Mouse (Mus musculus) lung, embryonic 15.5 days (tissue): ENCODE measurements around the gene Rad51d. TPM values are rescaled to one million over a fixed set of nuclear protein-coding genes. Genes with fewer than 3 reads are reported as not detected.
"Not testable (repeated sequence)": the region's sequence is repeated elsewhere in the genome, so short reads cannot be mapped to it uniquely, and the experiment has no call there.

Experiments used
- ATAC-seq: fragments of 200-750 bp; cut with Nextera tagmentation; 2 replicates; pipeline ENCODE4 v1.8.0; 2017; ENCODE audit warnings: moderate number of reproducible peaks, borderline replicate concordance; ENCODE audit not compliant: low FRiP score, low TSS enrichment; ENCODE audit errors: extremely low read depth
- H3K27ac ChIP-seq: fragments of 300-500 bp; sonication (generic); 2 replicates; pipeline ENCODE4 v1.5.1; 2015; ENCODE audit warnings: moderate library complexity, mild to moderate bottlenecking, inconsistent platforms
- H3K27me3 ChIP-seq: fragments of 300-500 bp; sonication (generic); 2 replicates; pipeline ENCODE4 v1.6.1; 2015; ENCODE audit warnings: inconsistent platforms
- H3K36me3 ChIP-seq: fragments of 300-500 bp; sonication (generic); 2 replicates; pipeline ENCODE4 v1.6.1; 2015; ENCODE audit warnings: inconsistent platforms
- H3K4me1 ChIP-seq: fragments of 300-500 bp; sonication (generic); 2 replicates; pipeline ENCODE4 v1.6.1; 2015; ENCODE audit warnings: inconsistent platforms
- H3K4me2 ChIP-seq: fragments of 300-500 bp; sonication (generic); 2 replicates; pipeline ENCODE4 v1.6.1; 2015; ENCODE audit warnings: inconsistent platforms, mild to moderate bottlenecking, moderate library complexity
- H3K4me3 ChIP-seq: fragments of 300-500 bp; sonication (generic); 2 replicates; pipeline ENCODE4 v1.5.1; 2015; ENCODE audit warnings: mild to moderate bottlenecking, inconsistent platforms
- H3K9ac ChIP-seq: fragments of 300-500 bp; sonication (generic); 2 replicates; pipeline ENCODE4 v1.6.1; 2015; ENCODE audit warnings: inconsistent platforms
- H3K9me3 ChIP-seq: fragments of 300-500 bp; sonication (generic); 2 replicates; pipeline ENCODE4 v1.6.1; 2016; ENCODE audit warnings: inconsistent platforms
- WGBS: fragments of 180-500 bp; shearing (Covaris S2); methylation state at CpG from one replicate; pipeline ENCODE4 v1.1.7; 2015; 5-methylcytosine and 5-hydroxymethylcytosine counted together
- polyA plus RNA-seq: library from polyadenylated mRNA; unstranded; fragments of >200 nt; fragmentation: Nextera tagmentation; extraction: Ambion mirVana; gene quantifications from 2 replicates; pipeline ENCODE4 v1.2.1, GENCODE M21; 2015

The Rad51d gene
- 12.2 and 13.2 TPM in 2 replicates for polyA plus RNA-seq

- ATAC-seq = peak; percentile 93
- WGBS = under 1% methylated on average over 26 of the region's 26 CpGs
- no peaks in the 10 kb centered on the region for H3K9me3 ChIP-seq
- peaks cover 19% of the 10 kb centered on the region for H3K4me1 ChIP-seq
- peak within 1 kb of the TSS; percentile 67 for H3K4me3 ChIP-seq
- H3K36me3 ChIP-seq = no peaks in the 10 kb centered on the region
- H3K9ac ChIP-seq = peak within 1 kb of the TSS; percentile 69
- H3K27ac ChIP-seq = peak within 1 kb of the TSS; percentile 75
- peak within 1 kb of the TSS; percentile 86 for H3K4me2 ChIP-seq
- no peaks in the 10 kb centered on the region for H3K27me3 ChIP-seq
Observed at GRCm38 (mm10) chr11:82890342-82890762, at the start of gene Rad51d. Gene Rad51d (minus strand): TSS chr11:82890614.

GRCm38 (mm10) chr11:82933186-82933585 is 42.8 kb upstream of the Rad51d start:
- H3K4me2 ChIP-seq = peak overlapping the region; percentile 94
- H3K27me3 ChIP-seq = peaks cover 60% of the 10 kb centered on the region
- H3K27ac ChIP-seq = no peak overlapping the region
- H3K9ac ChIP-seq = peak overlapping the region; percentile 38
- peak overlapping the region; percentile 50 for H3K4me3 ChIP-seq
- no peaks in the 10 kb centered on the region for H3K9me3 ChIP-seq
- peaks cover 7% of the 10 kb centered on the region for H3K4me1 ChIP-seq
- no peak for ATAC-seq
- H3K36me3 ChIP-seq = no peaks in the 10 kb centered on the region
- 2% methylated on average over 29 of the region's 29 CpGs for WGBS

- not testable (repeated sequence) for H3K36me3 ChIP-seq, H3K4me1 ChIP-seq, ATAC-seq, H3K27ac ChIP-seq, H3K9me3 ChIP-seq
- H3K4me3 ChIP-seq = peak overlapping the region; percentile 50
- H3K9ac ChIP-seq = peak overlapping the region; percentile 44
- under 1% methylated on average over 104 of the region's 119 CpGs for WGBS
- peak overlapping the region; percentile 94 for H3K4me2 ChIP-seq
- peaks cover 66% of the 10 kb centered on the region for H3K27me3 ChIP-seq
Observed at GRCm38 (mm10) chr11:82931671-82932450, 41.4 kb upstream of the Rad51d start.

GRCm38 (mm10) chr11:82931161-82931560 is 40.7 kb upstream of the Rad51d start:
- peak overlapping the region; percentile 50 for H3K4me3 ChIP-seq
- peak overlapping the region; percentile 94 for H3K4me2 ChIP-seq
- not testable (repeated sequence) for H3K9me3 ChIP-seq, H3K36me3 ChIP-seq, ATAC-seq, H3K4me1 ChIP-seq, H3K27ac ChIP-seq
- H3K27me3 ChIP-seq = peaks cover 63% of the 10 kb centered on the region
- peak overlapping the region; percentile 44 for H3K9ac ChIP-seq
- WGBS = under 1% methylated on average over 54 of the region's 63 CpGs

- 3% methylated on average over 82 of the region's 85 CpGs for WGBS
- not testable (repeated sequence) for H3K9me3 ChIP-seq, H3K9ac ChIP-seq, H3K36me3 ChIP-seq, H3K27ac ChIP-seq, H3K4me1 ChIP-seq, ATAC-seq
- peak overlapping the region; percentile 94 for H3K4me2 ChIP-seq
- peak overlapping the region; percentile 50 for H3K4me3 ChIP-seq
- peaks cover 56% of the 10 kb centered on the region for H3K27me3 ChIP-seq
Observed at GRCm38 (mm10) chr11:82930391-82930955, 40.1 kb upstream of the Rad51d start.

- H3K4me1 ChIP-seq = peaks cover 7% of the 10 kb centered on the region
- no peak overlapping the region for H3K4me2 ChIP-seq
- no peak overlapping the region for H3K4me3 ChIP-seq
- peaks cover 50% of the 10 kb centered on the region for H3K27me3 ChIP-seq
- WGBS = 30% methylated on average over 3 of the region's 3 CpGs
- H3K9ac ChIP-seq = no peak overlapping the region
- ATAC-seq = no peak
- no peaks in the 10 kb centered on the region for H3K36me3 ChIP-seq
- no peak overlapping the region for H3K27ac ChIP-seq
- no peaks in the 10 kb centered on the region for H3K9me3 ChIP-seq
Observed at GRCm38 (mm10) chr11:82929633-82929950, 39.2 kb upstream of the Rad51d start.

- Histone ChIP-seq H3K36me3 (no peaks in the 10 kb centered on the region), H3K4me2 (no peak overlapping the region), H3K9me3 (no peaks in the 10 kb centered on the region), H3K9ac (no peak overlapping the region), H3K27me3 (peaks cover 45% of the 10 kb centered on the region), H3K4me3 (no peak overlapping the region), H3K27ac (no peak overlapping the region), H3K4me1 (peaks cover 7% of the 10 kb centered on the region)
- 32% methylated on average over 20 of the region's 20 CpGs for WGBS
- ATAC-seq = no peak
Observed at GRCm38 (mm10) chr11:82928897-82929632, 38.7 kb upstream of the Rad51d start.

- not testable (repeated sequence) for H3K9me3 ChIP-seq, H3K9ac ChIP-seq, H3K36me3 ChIP-seq, H3K4me3 ChIP-seq, H3K27ac ChIP-seq, H3K4me1 ChIP-seq, H3K4me2 ChIP-seq, ATAC-seq
- peaks cover 22% of the 10 kb centered on the region for H3K27me3 ChIP-seq
- 44% methylated on average over 6 of the region's 6 CpGs for WGBS
Observed at GRCm38 (mm10) chr11:82923910-82924309, 33.5 kb upstream of the Rad51d start.

- H3K4me1 ChIP-seq = no peaks in the 10 kb centered on the region
- no peak overlapping the region for H3K4me2 ChIP-seq
- peaks cover 6% of the 10 kb centered on the region for H3K27me3 ChIP-seq
- H3K9me3 ChIP-seq = no peaks in the 10 kb centered on the region
- H3K27ac ChIP-seq = no peak overlapping the region
- no peak overlapping the region for H3K9ac ChIP-seq
- 71% methylated on average over 4 of the region's 4 CpGs for WGBS
- no peaks in the 10 kb centered on the region for H3K36me3 ChIP-seq
- ATAC-seq = no peak
- no peak overlapping the region for H3K4me3 ChIP-seq
Observed at GRCm38 (mm10) chr11:82921691-82922090, 31.3 kb upstream of the Rad51d start.

GRCm38 (mm10) chr11:82920768-82921167 is 30.4 kb upstream of the Rad51d start:
- Histone ChIP-seq H3K4me2 (no peak overlapping the region), H3K4me3 (no peak overlapping the region), H3K36me3 (no peaks in the 10 kb centered on the region), H3K27ac (no peak overlapping the region), H3K9me3 (no peaks in the 10 kb centered on the region), H3K4me1 (no peaks in the 10 kb centered on the region), H3K9ac (no peak overlapping the region), H3K27me3 (peaks cover 3% of the 10 kb centered on the region; the same call in 1 of the 2 replicates)
- ATAC-seq = no peak
- 27% methylated on average over 10 of the region's 10 CpGs for WGBS

- H3K4me1 ChIP-seq = peaks cover 5% of the 10 kb centered on the region
- no peaks in the 10 kb centered on the region for H3K36me3 ChIP-seq
- no peak for ATAC-seq
- peaks cover 12% of the 10 kb centered on the region; the same call in 1 of the 2 replicates for H3K27me3 ChIP-seq
- WGBS = 5% methylated on average over 16 of the region's 16 CpGs
- no peak overlapping the region for H3K9ac ChIP-seq
- no peaks in the 10 kb centered on the region for H3K9me3 ChIP-seq
- H3K4me3 ChIP-seq = no peak overlapping the region
- no peak overlapping the region for H3K27ac ChIP-seq
- peak overlapping the region; percentile 29 for H3K4me2 ChIP-seq
Observed at GRCm38 (mm10) chr11:82914711-82915352, 24.4 kb upstream of the Rad51d start.
